Mouse (Mus musculus) heart, postnatal 0 days (tissue): ENCODE measurements at regions not wholly inside any gene's neighbourhood (a gene's known extent, or its start where the extent isn't known, plus 50 kb on each side); places are given as distances from the start of the nearest gene placed in this dataset.

Source experiments
- CTCF ChIP-seq: IDR thresholded peaks from 2 replicates; pipeline ENCODE4 v1.5.1; 2016; ENCODE audit warnings: antibody characterized with exemption, control low read depth, low read depth
- EP300 ChIP-seq: IDR thresholded peaks from 2 replicates; pipeline ENCODE4 v1.6.1; 2016; ENCODE audit warnings: antibody characterized with exemption, low read depth

GRCm38 (mm10) chr2:71613216-71613615 lies 66.7 kb upstream of the Dlx2 start:
- no peak for TF ChIP-seq CTCF
- no peak for TF ChIP-seq EP300
